Comparison of ENCODE assay signal across 8 mouse cellular contexts in genomic region chr5:72558716-72559526, GRCm38 (mm10). TPM values are rescaled to one million over a fixed set of nuclear protein-coding genes. Genes with fewer than 3 reads are reported as not detected.
DNase-seq lines count a peak whose midpoint lies in the region; ATAC-seq and TF ChIP-seq lines count a peak whose summit lies in the region.

No protein-coding gene starts in this region.

- H3K27ac ChIP-seq in MEL (ENCODE audit: control insufficient read depth, low read depth, low read length): peak overlapping the region; percentile 59; the same call in 1 of the 2 replicates
- peak overlapping the region; percentile 60 for H3K27ac ChIP-seq in embryonic facial prominence, embryonic 11.5 days (replicated peaks; ENCODE audit: low read depth, low read length)
- peak overlapping the region; percentile 70 for H3K27ac ChIP-seq in heart, embryonic 13.5 days (replicated peaks)
- H3K27ac ChIP-seq in limb, embryonic 14.5 days (replicated peaks; ENCODE audit: low read depth, low read length): peak overlapping the region; percentile 67

- peak overlapping the region; percentile 97 for H3K9ac ChIP-seq in MEL (ENCODE audit: control insufficient read depth, low read depth, low read length, poor library complexity, severe bottlenecking)
- peak overlapping the region; percentile 68 for H3K9ac ChIP-seq in embryonic facial prominence, embryonic 11.5 days (replicated peaks; ENCODE audit: low read length)
- peak overlapping the region; percentile 94 for H3K9ac ChIP-seq in heart, embryonic 13.5 days
- H3K9ac ChIP-seq in limb, embryonic 14.5 days (ENCODE audit: low read depth, low read length, severe bottlenecking): peak overlapping the region; percentile 92

- H3K4me2 ChIP-seq in embryonic facial prominence, embryonic 11.5 days (ENCODE audit: low read depth, low read length): peak overlapping the region; percentile 54
- H3K4me2 ChIP-seq in heart, embryonic 13.5 days: peak overlapping the region; percentile 95
- H3K4me2 ChIP-seq in limb, embryonic 14.5 days (replicated peaks; ENCODE audit: low read depth, low read length, severe bottlenecking): peak overlapping the region; percentile 64
- H3K4me2 ChIP-seq in myocyte (ENCODE audit: low read depth): peak overlapping the region; percentile 64

- ATAC-seq in embryonic facial prominence, embryonic 11.5 days (replicated peaks; ENCODE audit: insufficient number of reproducible peaks, low FRiP score, low TSS enrichment, low read depth): peak; percentile 77
- peak; percentile 59; the same call in 1 of the 2 replicates for ATAC-seq in heart, embryonic 13.5 days (ENCODE audit: extremely low read depth, insufficient number of reproducible peaks, low FRiP score, low TSS enrichment)
- ATAC-seq in limb, embryonic 14.5 days (ENCODE audit: low FRiP score, low read depth): peak; percentile 60

- H3K27me3 ChIP-seq in MEL (ENCODE audit: control insufficient read depth in 1 of 2, insufficient read depth in 2 of 2, low read length in 2 of 2) (no peaks in the 10 kb centered on the region), myocyte (ENCODE audit: control insufficient read depth, insufficient read depth, insufficient read length) (no peaks in the 10 kb centered on the region)
- H3K27me3 ChIP-seq in embryonic facial prominence, embryonic 11.5 days (ENCODE audit: control insufficient read depth, insufficient read depth, low read length): no peaks in the 10 kb centered on the region
- no peaks in the 10 kb centered on the region for H3K27me3 ChIP-seq in heart, embryonic 13.5 days (replicated peaks)
- no peaks in the 10 kb centered on the region for H3K27me3 ChIP-seq in limb, embryonic 14.5 days (ENCODE audit: control insufficient read depth, insufficient read depth, low read length)

- H3K79me2 ChIP-seq in MEL (ENCODE audit: control insufficient read depth, insufficient read depth, low read length, poor library complexity) (peaks cover 11% of the 10 kb centered on the region), myocyte (ENCODE audit: control insufficient read depth, insufficient read depth) (peaks cover 27% of the 10 kb centered on the region)

- peaks cover 5 to 30% of the 10 kb centered on the region in 2 experiments for H3K36me3 ChIP-seq in MEL (ENCODE audit: control insufficient read depth in 1 of 2, insufficient read depth in 2 of 2, low read length in 2 of 2)
- no peaks in the 10 kb centered on the region for H3K36me3 ChIP-seq in embryonic facial prominence, embryonic 11.5 days (replicated peaks; ENCODE audit: control insufficient read depth, insufficient read depth, low read depth, low read length)
- H3K36me3 ChIP-seq in heart, embryonic 13.5 days: peaks cover 18% of the 10 kb centered on the region
- peaks cover 11% of the 10 kb centered on the region for H3K36me3 ChIP-seq in limb, embryonic 14.5 days (ENCODE audit: control insufficient read depth, insufficient read depth, low read length)
- H3K36me3 ChIP-seq in myocyte (ENCODE audit: control insufficient read depth, insufficient read depth): peaks cover 6% of the 10 kb centered on the region

- TF ChIP-seq RAD21 in MEL (IDR thresholded peaks at IDR 0.05; ENCODE audit: low read depth, low read length): no peak

- peak overlapping the region; percentile 77 to 100 for H3K4me3 ChIP-seq in MEL (ENCODE audit: control insufficient read depth in 1 of 2, insufficient read depth in 1 of 2, low read depth in 2 of 2, low read length in 2 of 2)
- H3K4me3 ChIP-seq in embryonic facial prominence, embryonic 11.5 days (ENCODE audit: low read depth, low read length): peak overlapping the region; percentile 69
- peak overlapping the region; percentile 87 for H3K4me3 ChIP-seq in heart, embryonic 13.5 days
- H3K4me3 ChIP-seq in limb, embryonic 14.5 days (replicated peaks; ENCODE audit: low read length): peak overlapping the region; percentile 95
- H3K4me3 ChIP-seq in myocyte: peak overlapping the region; percentile 64

- H3K9me3 ChIP-seq in MEL (replicated peaks; ENCODE audit: insufficient read depth, low read length): no peaks in the 10 kb centered on the region
- H3K9me3 ChIP-seq in embryonic facial prominence, embryonic 11.5 days (replicated peaks; ENCODE audit: control insufficient read depth, low read length): no peaks in the 10 kb centered on the region
- no peaks in the 10 kb centered on the region for H3K9me3 ChIP-seq in heart, embryonic 13.5 days
- no peaks in the 10 kb centered on the region for H3K9me3 ChIP-seq in limb, embryonic 14.5 days (ENCODE audit: control insufficient read depth, low read length)

- peak; percentile 20 for DNase-seq in kidney, adult 9 months
- no peak for DNase-seq in kidney, adult 11 months
- DNase-seq in MEL (ENCODE audit: low read depth, low spot score): peak; percentile 50
- no peak for DNase-seq in embryonic facial prominence, embryonic 11.5 days (ENCODE audit: low spot score)
- no peak for DNase-seq in limb, embryonic 14.5 days (ENCODE audit: low spot score)
- DNase-seq in natural killer cell, adult 2 months (ENCODE audit: low spot score in 2 of 2): no peak

- H3K4me1 ChIP-seq in MEL (ENCODE audit: control insufficient read depth in 1 of 2, insufficient read depth in 2 of 2, low read length in 2 of 2): peaks cover 4 to 11% of the 10 kb centered on the region in 2 experiments
- H3K4me1 ChIP-seq in embryonic facial prominence, embryonic 11.5 days (ENCODE audit: control insufficient read depth, insufficient read depth, low read length): no peaks in the 10 kb centered on the region
- peaks cover 24% of the 10 kb centered on the region for H3K4me1 ChIP-seq in heart, embryonic 13.5 days
- H3K4me1 ChIP-seq in limb, embryonic 14.5 days (ENCODE audit: control insufficient read depth, insufficient read depth, low read length): peaks cover 12% of the 10 kb centered on the region

- TF ChIP-seq POLR2A in MEL (IDR thresholded peaks at IDR 0.05; ENCODE audit: control insufficient read depth in 1 of 2, insufficient read depth in 1 of 2, low read depth in 1 of 2, low read length in 2 of 2, poor library complexity in 1 of 2) (0 out of 4 replicates have a peak, but pooled peaks of 1 of the 2 experiments have one; percentile 21), myocyte (IDR thresholded peaks at IDR 0.05; ENCODE audit: insufficient read length, low read depth) (no peak)
- TF ChIP-seq POLR2A in limb, embryonic 14.5 days (IDR thresholded peaks at IDR 0.05; ENCODE audit: borderline replicate concordance, extremely low read depth, insufficient read depth, insufficient read length): no peak

- no peak for TF ChIP-seq EP300 in MEL (IDR thresholded peaks at IDR 0.05; ENCODE audit: low read depth in 1 of 2, low read length in 2 of 2)

- peak overlapping the region; percentile 58 for H3ac ChIP-seq in myocyte (ENCODE audit: control insufficient read depth, insufficient read length)

- WGBS in embryonic facial prominence, embryonic 11.5 days: under 1% methylated on average over 54 of the region's 57 CpGs
- WGBS in heart, embryonic 13.5 days: 1% methylated on average over 57 of the region's 57 CpGs
- 2% methylated on average over 53 of the region's 57 CpGs for WGBS in limb, embryonic 14.5 days

- TF ChIP-seq CTCF in MEL (IDR thresholded peaks at IDR 0.05 in 2 of 3, conservative IDR thresholded peaks at IDR 0.05 in 1 of 3; ENCODE audit: control insufficient read depth in 1 of 3, insufficient read depth in 1 of 3, low read depth in 2 of 3, low read length in 3 of 3, poor library complexity in 1 of 3, severe bottlenecking in 1 of 3): no peak

TF ChIP-seq in myocyte, 11 proteins besides CTCF, POLR2A, EP300 and RAD21 (continues in another document):
- TF ChIP-seq E2F4 (IDR thresholded peaks at IDR 0.05; ENCODE audit: insufficient read depth): no peak

RNA-seq across cellular contexts. Expression of gene Nfxl1, which starts 0.6 kb away (rescaled TPM):
- total RNA-seq in MEL (2012; rRNA removed): 13.0 and 13.5 TPM in 2 replicates
- polyA plus RNA-seq in MEL (2012; ENCODE audit: insufficient read depth in 1 of 2, insufficient read length in 2 of 2, low read depth in 1 of 2, low replicate concordance in 2 of 2, missing spikeins in 1 of 2) (10 to 100 TPM in 1 of 2 experiments, not detected in 1; 18.9 TPM), myocyte (2012; fragmentation: generic; extraction: Trizol) (6.9 TPM)
- polyA plus RNA-seq in embryonic facial prominence, embryonic 11.5 days (2014; fragmentation: Nextera tagmentation; extraction: Ambion mirVana): 28.6 and 30.5 TPM in 2 replicates
- 8.6 and 10.4 TPM in 2 replicates for polyA plus RNA-seq in heart, embryonic 13.5 days (2015; fragmentation: Nextera tagmentation; extraction: Ambion mirVana)
- polyA plus RNA-seq in limb, embryonic 14.5 days (2012; rRNA removed): 29.9 and 31.0 TPM in 2 replicates
- polyA plus RNA-seq in limb, embryonic 14.5 days (2014; fragmentation: Nextera tagmentation; extraction: Ambion mirVana): 25.2 and 25.8 TPM in 2 replicates

RNA-seq across cellular contexts. Expression of gene Zar1, which starts 22.1 kb away (rescaled TPM):
- total RNA-seq in MEL (2012; rRNA removed): not detected in 2 replicates
- polyA plus RNA-seq in MEL (2012; ENCODE audit: insufficient read depth in 1 of 2, insufficient read length in 2 of 2, low read depth in 1 of 2, low replicate concordance in 2 of 2, missing spikeins in 1 of 2): under 1 TPM in 1 of 2 experiments, not detected in 1; 0.93 TPM
- 2.4 and 4.2 TPM in 2 replicates for polyA plus RNA-seq in embryonic facial prominence, embryonic 11.5 days (2014; fragmentation: Nextera tagmentation; extraction: Ambion mirVana)
- 0.15 and 0.25 TPM in 2 replicates for polyA plus RNA-seq in heart, embryonic 13.5 days (2015; fragmentation: Nextera tagmentation; extraction: Ambion mirVana)
- polyA plus RNA-seq in limb, embryonic 14.5 days (2012; rRNA removed): 0.54 and 0.61 TPM in 2 replicates
- polyA plus RNA-seq in limb, embryonic 14.5 days (2014; fragmentation: Nextera tagmentation; extraction: Ambion mirVana): 0.72 and 0.84 TPM in 2 replicates
- polyA plus RNA-seq in myocyte (2012; fragmentation: generic; extraction: Trizol): not detected

RNA-seq across cellular contexts. Expression of gene Gm5868, which starts 28.4 kb away (rescaled TPM):
- total RNA-seq in MEL (2012; rRNA removed): not detected in 2 replicates
- not detected for polyA plus RNA-seq in MEL (2012; ENCODE audit: insufficient read depth in 1 of 2, insufficient read length in 2 of 2, low read depth in 1 of 2, low replicate concordance in 2 of 2, missing spikeins in 1 of 2)
- polyA plus RNA-seq in embryonic facial prominence, embryonic 11.5 days (2014; fragmentation: Nextera tagmentation; extraction: Ambion mirVana): 1.5 and 1.9 TPM in 2 replicates
- polyA plus RNA-seq in heart, embryonic 13.5 days (2015; fragmentation: Nextera tagmentation; extraction: Ambion mirVana): 0.23 TPM in 1 of 2 replicates, not detected in the other
- 0.38 and 0.48 TPM in 2 replicates for polyA plus RNA-seq in limb, embryonic 14.5 days (2012; rRNA removed)
- 0.40 and 0.57 TPM in 2 replicates for polyA plus RNA-seq in limb, embryonic 14.5 days (2014; fragmentation: Nextera tagmentation; extraction: Ambion mirVana)
- polyA plus RNA-seq in myocyte (2012; fragmentation: generic; extraction: Trizol): not detected

RNA-seq across cellular contexts. Expression of gene Corin, which starts 54.6 kb away (rescaled TPM):
- not detected in 2 replicates for total RNA-seq in MEL (2012; rRNA removed)
- polyA plus RNA-seq in MEL (2012; ENCODE audit: insufficient read depth in 1 of 2, insufficient read length in 2 of 2, low read depth in 1 of 2, low replicate concordance in 2 of 2, missing spikeins in 1 of 2): not detected
- polyA plus RNA-seq in embryonic facial prominence, embryonic 11.5 days (2014; fragmentation: Nextera tagmentation; extraction: Ambion mirVana): 4.0 and 4.2 TPM in 2 replicates
- polyA plus RNA-seq in heart, embryonic 13.5 days (2015; fragmentation: Nextera tagmentation; extraction: Ambion mirVana): 21.7 and 24.1 TPM in 2 replicates
- polyA plus RNA-seq in limb, embryonic 14.5 days (2012; rRNA removed): 4.2 TPM in 2 replicates
- 5.2 and 5.3 TPM in 2 replicates for polyA plus RNA-seq in limb, embryonic 14.5 days (2014; fragmentation: Nextera tagmentation; extraction: Ambion mirVana)
- polyA plus RNA-seq in myocyte (2012; fragmentation: generic; extraction: Trizol): not detected

Comparison
In these comparisons a context has a peak if more than half of its experiments do, and no peak if none do; other contexts are left out.
1. DNase-seq: peak in kidney, adult 9 months (single experiment) and MEL (single experiment); none in kidney, adult 11 months (single experiment), embryonic facial prominence, embryonic 11.5 days (single experiment), limb, embryonic 14.5 days (single experiment) and natural killer cell, adult 2 months (0 of 2).
2. Peak in every context shown above with its lines, with median percentiles within 50 percentile points of each other: H3K27ac ChIP-seq, H3K4me3 ChIP-seq, H3K9ac ChIP-seq, ATAC-seq and H3K4me2 ChIP-seq.